Mouse (Mus musculus): ENCODE results near the gene Lipc. TPM values are rescaled to one million over a fixed set of nuclear protein-coding genes. Genes with fewer than 3 reads are reported as not detected.
"Not testable (repeated sequence)": the region's sequence is repeated elsewhere in the genome, so short reads cannot be mapped to it uniquely, and the experiment has no call there.

Gene Lipc
- polyA plus RNA-seq, 1 experiment, result 0.98 TPM

DNA sequence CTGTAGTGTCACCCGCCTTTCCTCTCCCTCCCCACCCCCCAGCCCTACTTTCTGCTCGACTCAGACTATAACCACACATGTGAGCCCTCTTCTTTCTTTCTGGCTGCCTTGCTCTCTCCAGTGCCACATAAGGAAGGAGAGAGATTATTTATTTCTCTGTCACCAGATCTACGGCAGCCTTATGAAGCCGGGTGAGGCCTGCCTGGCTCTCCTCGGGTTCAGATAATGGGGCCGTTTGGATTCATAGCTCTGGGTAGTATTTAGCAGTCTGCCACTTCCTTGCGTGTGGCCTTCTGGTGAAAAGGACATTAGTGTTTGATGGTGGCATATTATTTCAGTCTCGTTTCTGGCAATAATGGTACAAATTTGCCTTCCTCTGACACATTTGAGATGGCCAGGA is 88.0 kb downstream of the Lipc start:
- TF ChIP-seq POLR2A (IDR thresholded peaks at IDR 0.05; ENCODE audit: control insufficient read depth, extremely low read depth, insufficient read depth, low read length, poor library complexity) (no peak), CTCF (IDR thresholded peaks at IDR 0.05; ENCODE audit: borderline replicate concordance, control insufficient read depth, extremely low read depth, insufficient read depth, low read length, poor library complexity) (no peak)
- 87% methylated on average over 8 of the region's 8 CpGs for WGBS
- no peaks in the 10 kb centered on the region for H3K4me1 ChIP-seq (replicated peaks; ENCODE audit: control insufficient read depth, insufficient read depth, low read length)

GRCm38 (mm10) chr9:70863299-70863698 is 88.7 kb downstream of the Lipc start:
- no peaks in the 10 kb centered on the region for H3K4me1 ChIP-seq (replicated peaks; ENCODE audit: control insufficient read depth, insufficient read depth, low read length)
- no peaks in the 10 kb centered on the region for H3K27me3 ChIP-seq (ENCODE audit: control insufficient read depth, insufficient read depth, low read length)
- H3K4me3 ChIP-seq (ENCODE audit: control insufficient read depth, insufficient read depth, low read length), result no peak overlapping the region
- H3K27ac ChIP-seq (ENCODE audit: control insufficient read depth, insufficient read depth, low read length), result no peak overlapping the region
- TF ChIP-seq CTCF (IDR thresholded peaks at IDR 0.05; ENCODE audit: borderline replicate concordance, control insufficient read depth, extremely low read depth, insufficient read depth, low read length, poor library complexity) (no peak), POLR2A (IDR thresholded peaks at IDR 0.05; ENCODE audit: control insufficient read depth, extremely low read depth, insufficient read depth, low read length, poor library complexity) (no peak)
- WGBS, result 86% methylated on average over 8 of the region's 8 CpGs
- no peak for DNase-seq
- no peaks in the 10 kb centered on the region for H3K36me3 ChIP-seq (ENCODE audit: control insufficient read depth, insufficient read depth, low read length)

More for the DNA sequence above, 88.0 kb downstream of the Lipc start:
- Histone ChIP-seq H3K4me3 (ENCODE audit: control insufficient read depth, insufficient read depth, low read length) (no peak overlapping the region), H3K36me3 (ENCODE audit: control insufficient read depth, insufficient read depth, low read length) (no peaks in the 10 kb centered on the region), H3K27ac (ENCODE audit: control insufficient read depth, insufficient read depth, low read length) (no peak overlapping the region), H3K27me3 (ENCODE audit: control insufficient read depth, insufficient read depth, low read length) (no peaks in the 10 kb centered on the region)
- no peak for DNase-seq

DNA sequence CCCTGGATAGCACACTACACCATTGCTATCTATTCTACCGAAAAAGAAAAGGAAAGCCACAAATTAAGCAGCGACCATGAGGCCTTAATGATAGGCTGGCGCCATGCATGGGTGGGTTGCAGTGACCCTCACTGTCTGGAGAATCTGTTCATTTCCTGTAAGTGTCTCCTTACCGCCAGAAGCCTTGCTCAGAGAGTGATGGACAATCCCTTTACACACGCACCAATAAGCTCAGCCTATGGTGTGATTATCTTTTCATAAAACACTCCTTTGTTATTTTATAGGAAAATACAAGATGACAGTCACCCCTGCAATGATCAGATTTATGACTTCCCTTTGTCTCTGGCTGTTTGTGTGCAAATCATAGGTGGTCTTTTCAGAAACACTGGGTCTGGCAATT is 92.8 kb downstream of the Lipc start:
- DNase-seq, result no peak
- H3K36me3 ChIP-seq (ENCODE audit: control insufficient read depth, insufficient read depth, low read length), result no peaks in the 10 kb centered on the region
- 90% methylated on average over 5 of the region's 5 CpGs for WGBS
- no peaks in the 10 kb centered on the region for H3K27me3 ChIP-seq (ENCODE audit: control insufficient read depth, insufficient read depth, low read length)
- no peak for TF ChIP-seq CTCF (IDR thresholded peaks at IDR 0.05; ENCODE audit: borderline replicate concordance, control insufficient read depth, extremely low read depth, insufficient read depth, low read length, poor library complexity)
- no peak for TF ChIP-seq POLR2A (IDR thresholded peaks at IDR 0.05; ENCODE audit: control insufficient read depth, extremely low read depth, insufficient read depth, low read length, poor library complexity)
- H3K4me3 ChIP-seq (ENCODE audit: control insufficient read depth, insufficient read depth, low read length), result no peak overlapping the region
- no peak overlapping the region for H3K27ac ChIP-seq (ENCODE audit: control insufficient read depth, insufficient read depth, low read length)
- no peaks in the 10 kb centered on the region for H3K4me1 ChIP-seq (replicated peaks; ENCODE audit: control insufficient read depth, insufficient read depth, low read length)

GRCm38 (mm10) chr9:70855868-70856267 is 96.2 kb downstream of the Lipc start:
- Histone ChIP-seq H3K36me3 (ENCODE audit: control insufficient read depth, insufficient read depth, low read length) (no peaks in the 10 kb centered on the region), H3K4me3 (ENCODE audit: control insufficient read depth, insufficient read depth, low read length) (no peak overlapping the region), H3K27me3 (ENCODE audit: control insufficient read depth, insufficient read depth, low read length) (no peaks in the 10 kb centered on the region), H3K4me1 (replicated peaks; ENCODE audit: control insufficient read depth, insufficient read depth, low read length) (no peaks in the 10 kb centered on the region), H3K27ac (ENCODE audit: control insufficient read depth, insufficient read depth, low read length) (no peak overlapping the region)
- 91% methylated on average over 6 of the region's 6 CpGs for WGBS
- no peak for TF ChIP-seq POLR2A (IDR thresholded peaks at IDR 0.05; ENCODE audit: control insufficient read depth, extremely low read depth, insufficient read depth, low read length, poor library complexity)
- no peak for TF ChIP-seq CTCF (IDR thresholded peaks at IDR 0.05; ENCODE audit: borderline replicate concordance, control insufficient read depth, extremely low read depth, insufficient read depth, low read length, poor library complexity)
- DNase-seq, result no peak

GRCm38 (mm10) chr9:70854950-70855349 is 97.1 kb downstream of the Lipc start:
- Histone ChIP-seq H3K27ac (ENCODE audit: control insufficient read depth, insufficient read depth, low read length) (no peak overlapping the region), H3K27me3 (ENCODE audit: control insufficient read depth, insufficient read depth, low read length) (no peaks in the 10 kb centered on the region), H3K4me3 (ENCODE audit: control insufficient read depth, insufficient read depth, low read length) (no peak overlapping the region), H3K36me3 (ENCODE audit: control insufficient read depth, insufficient read depth, low read length) (no peaks in the 10 kb centered on the region), H3K4me1 (replicated peaks; ENCODE audit: control insufficient read depth, insufficient read depth, low read length) (no peaks in the 10 kb centered on the region)
- DNase-seq, result no peak
- TF ChIP-seq CTCF (IDR thresholded peaks at IDR 0.05; ENCODE audit: borderline replicate concordance, control insufficient read depth, extremely low read depth, insufficient read depth, low read length, poor library complexity) (no peak), POLR2A (IDR thresholded peaks at IDR 0.05; ENCODE audit: control insufficient read depth, extremely low read depth, insufficient read depth, low read length, poor library complexity) (no peak)
- 91% methylated on average over 6 of the region's 6 CpGs for WGBS

DNA sequence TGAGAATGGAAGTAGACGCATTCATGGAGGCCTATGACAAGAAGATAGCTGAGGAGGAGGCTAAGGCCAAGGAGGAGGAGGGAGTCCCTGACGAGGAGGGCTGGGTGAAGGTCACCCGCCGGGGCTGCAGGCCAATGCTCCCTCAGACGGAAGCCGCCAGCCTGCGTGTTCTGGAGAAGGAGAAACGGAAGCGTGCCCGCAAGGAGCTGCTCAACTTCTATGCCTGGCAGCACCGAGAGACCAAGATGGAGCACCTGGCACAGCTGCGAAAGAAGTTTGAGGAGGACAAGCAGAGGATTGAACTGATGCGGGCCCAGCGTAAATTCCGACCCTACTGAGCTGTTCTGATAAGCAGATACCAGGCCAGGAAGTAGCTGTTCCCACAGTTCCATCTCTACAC is 98.9 kb downstream of the Lipc start:
- not testable (repeated sequence) for H3K27ac ChIP-seq (ENCODE audit: control insufficient read depth, insufficient read depth, low read length); H3K4me1 ChIP-seq (replicated peaks; ENCODE audit: control insufficient read depth, insufficient read depth, low read length)
- WGBS, result 97% methylated on average over 15 of the region's 15 CpGs

DNA sequence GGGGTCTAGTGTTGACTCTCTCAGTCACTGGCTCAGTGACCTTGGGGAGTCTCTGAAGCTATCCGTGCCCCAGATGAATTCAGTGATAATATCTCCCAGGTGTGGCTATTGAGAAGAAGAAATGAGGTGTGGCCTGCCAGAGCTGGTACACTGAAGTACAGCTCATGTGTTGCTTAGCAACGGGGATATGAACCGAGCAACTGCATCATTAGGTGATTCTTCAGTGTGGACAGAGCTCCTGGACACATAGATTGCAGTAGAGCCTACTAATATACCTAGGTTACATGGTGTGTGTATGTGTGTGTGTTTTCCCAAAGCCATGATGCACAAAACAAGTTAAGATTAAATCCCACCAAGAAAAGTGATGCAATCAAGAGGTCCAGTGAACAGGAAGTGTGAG is 100.5 kb downstream of the Lipc start:
- TF ChIP-seq POLR2A (IDR thresholded peaks at IDR 0.05; ENCODE audit: control insufficient read depth, extremely low read depth, insufficient read depth, low read length, poor library complexity) (no peak), CTCF (IDR thresholded peaks at IDR 0.05; ENCODE audit: borderline replicate concordance, control insufficient read depth, extremely low read depth, insufficient read depth, low read length, poor library complexity) (no peak)
- Histone ChIP-seq H3K4me3 (ENCODE audit: control insufficient read depth, insufficient read depth, low read length) (no peak overlapping the region), H3K4me1 (replicated peaks; ENCODE audit: control insufficient read depth, insufficient read depth, low read length) (peaks cover 11% of the 10 kb centered on the region), H3K27ac (ENCODE audit: control insufficient read depth, insufficient read depth, low read length) (no peak overlapping the region), H3K36me3 (ENCODE audit: control insufficient read depth, insufficient read depth, low read length) (no peaks in the 10 kb centered on the region), H3K27me3 (ENCODE audit: control insufficient read depth, insufficient read depth, low read length) (no peaks in the 10 kb centered on the region)
- no peak for DNase-seq
- WGBS, result 70% methylated on average over 3 of the region's 3 CpGs

More for the DNA sequence above, 98.9 kb downstream of the Lipc start:
- DNase-seq; H3K4me3 ChIP-seq (ENCODE audit: control insufficient read depth, insufficient read depth, low read length); H3K27me3 ChIP-seq (ENCODE audit: control insufficient read depth, insufficient read depth, low read length); H3K36me3 ChIP-seq (ENCODE audit: control insufficient read depth, insufficient read depth, low read length): not testable (repeated sequence)

Measured in thymus, adult 2 months (tissue).